Mouse (Mus musculus): ENCODE results near the gene Grtp1.
A peak's percentile ranks its signal among the peaks of the same experiment; 100 is the strongest.

The Grtp1 gene

DNA sequence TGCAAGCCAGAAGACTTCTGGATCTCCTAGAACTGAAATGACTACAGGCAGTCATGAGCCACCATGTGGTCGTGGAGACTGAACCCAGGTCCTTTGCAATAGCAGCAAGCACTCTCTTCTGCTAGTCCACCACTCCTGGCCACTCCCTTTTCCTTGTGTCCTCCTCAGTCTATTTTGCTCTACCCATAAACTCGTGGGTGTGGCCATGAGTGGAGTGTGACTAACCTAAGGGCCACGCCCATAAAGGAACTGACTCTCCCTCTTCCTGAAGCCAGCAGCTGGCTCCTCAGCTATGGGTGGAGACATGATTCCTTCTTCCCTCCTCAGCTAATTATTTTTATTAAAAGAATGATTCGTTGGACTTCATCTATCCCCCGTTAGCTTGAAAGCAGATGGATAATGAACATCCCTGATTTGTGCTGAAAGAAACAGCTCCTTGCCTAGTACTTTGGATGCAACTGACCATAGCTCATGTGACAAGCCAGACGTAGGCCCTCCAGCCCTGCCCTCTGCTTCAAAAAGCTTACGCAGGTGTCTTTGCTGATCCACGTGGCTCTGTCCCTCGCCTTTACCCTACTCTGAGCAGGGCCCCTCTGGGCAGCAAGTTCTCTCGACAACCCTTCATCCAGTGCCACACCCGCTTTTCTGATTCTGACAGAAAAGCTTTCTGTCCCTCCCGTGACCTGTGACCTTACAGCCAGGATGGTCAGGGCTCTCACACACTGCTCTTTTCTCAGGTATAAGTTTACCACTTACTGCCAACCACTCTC lies 4.1 kb upstream of the Grtp1 start:
- DNase-seq (ENCODE audit: low read depth, low spot score), result peak; percentile 81

GRCm38 (mm10) chr8:13203472-13203871 lies 3.1 kb upstream of the Grtp1 start:
- no peak for DNase-seq (ENCODE audit: low read depth, low spot score)

DNA sequence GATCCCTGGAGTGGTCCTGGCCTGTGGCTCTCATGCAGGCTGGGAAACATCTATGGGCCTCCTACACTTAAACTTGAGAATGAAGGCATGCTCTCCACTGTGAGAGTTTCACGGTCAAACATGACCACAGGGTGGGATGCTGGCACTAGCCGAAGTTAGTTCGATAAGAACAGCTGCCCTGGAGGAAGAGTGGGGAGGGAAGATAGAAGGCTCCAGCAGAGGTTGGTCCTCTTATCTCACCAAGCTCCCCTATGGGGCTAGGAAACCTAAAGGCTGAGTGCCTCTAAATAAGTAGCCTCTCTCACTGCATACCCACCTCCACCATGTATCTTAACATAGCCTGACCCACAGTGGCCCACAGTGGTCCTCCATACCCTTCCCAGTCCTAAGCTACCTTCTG lies 2.4 kb upstream of the Grtp1 start:
- DNase-seq (ENCODE audit: low read depth, low spot score), result peak; percentile 68

- no peak for DNase-seq (ENCODE audit: low read depth, low spot score)
These were observed 1.6 kb upstream of the Grtp1 start for GRCm38 (mm10) chr8:13202041-13202440.

DNA sequence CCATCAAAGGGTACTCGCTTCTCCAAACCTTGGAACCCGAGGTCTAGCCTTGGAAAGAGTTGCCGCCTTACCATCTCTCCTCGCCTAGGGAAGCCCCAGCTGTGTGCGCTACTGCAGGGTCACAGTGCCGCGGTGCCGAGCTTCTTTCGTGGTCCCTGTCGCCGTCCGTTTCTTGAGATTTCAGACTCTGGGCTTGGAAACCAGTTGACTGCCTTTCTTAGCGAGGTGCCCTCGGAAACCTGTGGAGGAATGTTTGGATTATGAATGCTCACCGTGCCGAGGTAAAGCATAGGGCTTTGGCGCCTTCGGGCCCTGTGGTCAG lies 554 bp upstream of the Grtp1 start:
- no peak for DNase-seq (ENCODE audit: low read depth, low spot score)

GRCm38 (mm10) chr8:13199385-13200061 lies 897 bp downstream of the Grtp1 start:
- DNase-seq (ENCODE audit: low read depth, low spot score), result no peak

DNA sequence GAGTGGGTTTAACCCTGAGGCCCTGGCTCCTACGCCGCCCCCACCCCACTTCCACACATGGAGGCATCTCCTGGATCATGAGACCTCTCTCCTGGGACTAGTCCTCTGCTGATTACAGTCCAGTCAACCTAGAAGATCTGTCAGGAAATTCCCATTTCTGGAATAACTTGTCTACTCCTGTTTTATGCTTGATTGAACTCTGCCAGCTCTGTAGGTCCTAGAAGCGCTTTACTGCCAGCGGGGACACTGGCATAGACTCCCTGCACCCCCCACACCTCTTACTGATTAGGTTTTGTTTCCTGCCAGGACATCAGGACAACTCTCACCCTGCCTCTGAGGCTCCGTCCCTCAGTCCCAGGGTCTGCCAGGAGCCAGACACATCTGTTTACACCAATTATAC lies 2.9 kb downstream of the Grtp1 start:
- DNase-seq (ENCODE audit: low read depth, low spot score), result no peak

- no peak for DNase-seq (ENCODE audit: low read depth, low spot score)
These were observed 5.6 kb downstream of the Grtp1 start for GRCm38 (mm10) chr8:13194818-13195217.

DNA sequence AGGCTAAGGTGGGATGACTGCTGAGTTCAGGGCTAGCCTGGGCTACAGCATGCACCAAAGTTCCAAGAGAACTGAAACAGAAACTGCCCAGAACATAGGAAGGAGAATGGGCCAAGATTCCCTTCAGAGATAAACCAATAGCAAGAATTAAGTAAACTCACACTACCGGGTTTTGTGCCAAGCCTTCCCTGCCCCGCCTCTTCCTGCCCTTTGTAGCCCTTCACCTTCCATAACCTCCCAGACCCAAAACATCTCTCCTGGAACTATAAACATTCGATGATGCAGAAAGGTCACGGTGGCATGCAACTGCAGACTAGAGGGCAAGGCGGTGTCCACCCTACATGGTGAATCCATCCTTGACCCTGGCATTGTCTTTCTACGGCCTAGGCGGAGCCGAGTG lies 10.2 kb downstream of the Grtp1 start:
- no peak for DNase-seq (ENCODE audit: low read depth, low spot score)

DNA sequence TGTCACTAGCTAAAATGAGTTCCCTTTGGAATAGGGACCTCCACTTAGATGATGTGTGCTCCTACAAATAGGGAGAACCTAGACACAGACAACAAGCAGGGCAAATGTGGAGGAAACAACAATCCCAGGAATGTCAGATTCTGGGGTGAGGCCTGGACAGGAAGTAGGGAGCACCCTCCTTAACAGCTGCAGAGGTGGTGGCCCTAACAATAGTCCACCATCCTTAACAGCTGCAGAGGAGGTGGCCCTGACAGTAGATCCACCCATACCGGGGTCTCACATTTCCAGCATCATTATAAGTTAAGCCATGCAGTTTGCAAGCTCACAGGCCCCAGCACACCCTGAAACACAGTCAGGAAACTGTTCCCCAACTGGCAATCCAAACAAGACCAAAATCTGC lies 11.6 kb downstream of the Grtp1 start:
- no peak for DNase-seq (ENCODE audit: low read depth, low spot score)

DNA sequence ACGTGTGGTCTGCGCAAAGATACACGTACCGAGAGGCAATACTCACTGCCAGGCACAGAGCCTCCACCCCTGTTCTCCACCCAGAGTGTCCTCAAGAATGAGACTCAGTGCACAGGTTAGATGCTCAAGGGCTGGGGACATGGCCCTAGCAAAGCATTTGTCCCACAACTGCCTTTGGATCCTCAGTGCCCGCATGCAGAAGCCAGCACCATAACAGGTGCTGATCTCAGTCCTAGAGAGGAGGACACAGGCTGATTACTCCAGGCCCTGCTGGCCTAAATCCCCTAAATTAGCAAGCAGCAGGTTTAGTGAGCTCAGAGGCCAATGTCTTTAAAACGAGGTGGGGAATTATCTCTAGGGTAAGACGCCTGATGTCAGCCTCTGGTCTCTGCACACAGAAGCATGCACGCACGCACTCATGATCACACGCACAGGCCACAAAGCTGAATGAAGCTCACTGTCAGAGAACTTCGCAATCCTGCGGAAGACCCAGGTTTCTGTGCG lies 12.3 kb downstream of the Grtp1 start:
- no peak for DNase-seq (ENCODE audit: low read depth, low spot score)

GRCm38 (mm10) chr8:13187638-13188037 lies 12.8 kb downstream of the Grtp1 start:
- DNase-seq (ENCODE audit: low read depth, low spot score), result no peak

DNA sequence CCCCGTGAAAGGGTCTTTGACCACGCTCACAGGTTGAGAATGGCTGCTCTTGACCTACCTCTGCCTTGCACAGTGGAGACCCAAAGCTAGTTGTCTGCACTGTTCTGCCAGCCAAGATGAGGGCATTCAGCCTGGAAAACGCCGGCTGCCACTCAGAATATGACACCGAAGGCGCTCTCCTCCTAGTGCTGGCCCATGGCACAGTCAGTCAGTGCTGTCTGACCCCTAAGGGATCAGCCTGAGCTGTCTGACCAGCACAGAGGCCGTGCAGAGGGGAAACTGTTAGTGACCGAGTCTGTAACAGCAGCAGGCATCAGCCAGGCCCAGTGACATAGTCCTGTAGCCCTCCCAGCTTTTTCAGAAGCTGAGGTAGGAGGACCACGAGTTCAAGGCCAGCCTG lies 13.2 kb downstream of the Grtp1 start:
- DNase-seq (ENCODE audit: low read depth, low spot score), result no peak

GRCm38 (mm10) chr8:13186819-13187218 lies 13.6 kb downstream of the Grtp1 start:
- no peak for DNase-seq (ENCODE audit: low read depth, low spot score)

DNA sequence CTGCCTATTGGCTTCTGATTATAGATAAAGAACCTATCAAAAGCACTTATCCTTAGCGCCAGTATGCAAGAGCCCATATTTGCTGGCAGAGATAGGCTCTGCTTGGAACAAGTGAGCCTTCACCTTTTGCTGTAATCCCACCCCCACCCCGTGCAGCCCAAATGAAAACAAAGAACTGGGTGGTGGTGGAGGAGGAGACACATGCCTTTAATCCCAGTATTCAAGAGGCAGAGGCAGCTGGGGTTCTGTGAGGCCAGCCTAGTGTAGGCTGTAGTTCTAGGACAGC lies 18.8 kb downstream of the Grtp1 start:
- no peak for DNase-seq (ENCODE audit: low read depth, low spot score)

- DNase-seq (ENCODE audit: low read depth, low spot score), result no peak
These were observed 19.3 kb downstream of the Grtp1 start for GRCm38 (mm10) chr8:13180911-13181690.

- DNase-seq (ENCODE audit: low read depth, low spot score), result no peak
These were observed 20.0 kb downstream of the Grtp1 start for GRCm38 (mm10) chr8:13180408-13180807.

DNA sequence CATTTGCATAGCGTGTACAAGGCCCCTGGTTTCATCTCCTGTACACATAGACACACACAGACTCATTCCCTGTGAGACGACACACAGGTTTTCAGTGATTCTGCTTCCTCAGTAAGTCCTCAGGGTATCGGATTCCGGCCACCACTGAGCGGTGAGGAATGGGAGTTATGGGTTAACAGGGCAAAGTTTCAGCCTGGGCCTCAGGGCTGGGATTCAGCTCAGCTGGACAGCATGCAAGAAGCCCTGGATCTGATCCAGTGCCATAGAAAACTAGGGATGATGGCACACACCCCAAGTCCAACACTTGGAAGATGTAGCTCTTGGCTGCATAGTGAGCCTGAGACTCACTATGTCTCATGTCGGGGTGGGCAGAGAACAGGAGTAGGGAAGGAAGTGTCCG lies 20.5 kb downstream of the Grtp1 start:
- DNase-seq (ENCODE audit: low read depth, low spot score), result no peak

- no peak for DNase-seq (ENCODE audit: low read depth, low spot score)
These were observed 20.9 kb downstream of the Grtp1 start for GRCm38 (mm10) chr8:13179482-13179881.

DNA sequence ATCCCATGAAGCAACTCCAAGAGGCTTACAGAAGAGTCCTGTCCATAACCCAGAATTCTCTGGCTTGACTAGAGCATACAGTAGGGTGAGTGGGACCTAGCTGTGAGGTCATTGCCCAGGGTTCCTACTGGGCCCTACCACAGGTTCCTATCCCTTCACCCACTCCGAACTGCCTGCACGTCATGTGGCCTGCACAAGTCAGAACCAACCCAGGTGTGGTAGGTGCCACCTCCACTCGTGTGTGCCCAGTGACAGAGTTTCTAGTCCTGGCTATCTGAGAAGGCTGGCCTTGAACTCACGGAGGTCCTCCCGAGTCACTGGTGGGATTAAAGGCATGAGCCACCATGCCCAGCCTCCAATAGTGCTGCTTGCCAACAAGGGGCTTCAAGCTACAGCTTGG lies 22.3 kb downstream of the Grtp1 start:
- no peak for DNase-seq (ENCODE audit: low read depth, low spot score)

DNA sequence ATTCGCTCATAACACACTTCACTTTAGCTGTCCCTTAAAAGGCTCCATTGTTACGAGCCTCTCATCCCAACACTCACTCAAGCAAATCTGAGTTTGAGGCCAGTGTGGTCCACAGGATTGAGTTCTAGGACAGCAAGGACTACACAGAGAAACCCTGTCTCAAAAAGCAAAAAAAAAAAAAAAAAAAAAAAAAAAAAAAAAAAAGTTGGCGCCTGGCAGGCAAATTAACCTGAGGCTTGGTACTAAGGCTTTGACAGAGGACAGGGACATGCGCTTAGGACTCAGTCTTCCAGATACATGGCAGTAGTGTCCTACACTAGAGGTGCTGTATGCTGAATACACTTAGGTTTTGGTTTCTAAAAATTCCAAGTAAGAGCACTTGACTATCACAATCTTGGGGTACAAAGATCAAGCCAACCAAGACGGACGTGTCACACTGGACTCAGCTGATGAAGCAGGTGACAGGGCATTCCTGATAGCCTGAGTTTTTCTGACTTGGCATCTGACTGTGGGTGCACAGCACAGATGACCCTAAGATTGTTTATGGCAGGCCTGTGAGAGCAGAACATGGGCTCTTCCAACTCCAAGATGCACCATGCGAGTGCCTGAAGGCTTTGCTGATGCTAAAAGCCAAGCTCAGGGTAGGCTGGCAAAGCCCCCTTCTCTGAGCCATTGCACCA lies 23.1 kb downstream of the Grtp1 start:
- no peak for DNase-seq (ENCODE audit: low read depth, low spot score)

- DNase-seq (ENCODE audit: low read depth, low spot score), result no peak
These were observed 24.8 kb downstream of the Grtp1 start for GRCm38 (mm10) chr8:13175650-13176049.
